Mouse (Mus musculus): ENCODE data around the gene Kdm1a. TPM values are rescaled to one million over a fixed set of nuclear protein-coding genes. Genes with fewer than 3 reads are reported as not detected.

Gene Kdm1a
- polyA plus RNA-seq, 1 experiment from 2014 or later, result 59.5 TPM

DNA sequence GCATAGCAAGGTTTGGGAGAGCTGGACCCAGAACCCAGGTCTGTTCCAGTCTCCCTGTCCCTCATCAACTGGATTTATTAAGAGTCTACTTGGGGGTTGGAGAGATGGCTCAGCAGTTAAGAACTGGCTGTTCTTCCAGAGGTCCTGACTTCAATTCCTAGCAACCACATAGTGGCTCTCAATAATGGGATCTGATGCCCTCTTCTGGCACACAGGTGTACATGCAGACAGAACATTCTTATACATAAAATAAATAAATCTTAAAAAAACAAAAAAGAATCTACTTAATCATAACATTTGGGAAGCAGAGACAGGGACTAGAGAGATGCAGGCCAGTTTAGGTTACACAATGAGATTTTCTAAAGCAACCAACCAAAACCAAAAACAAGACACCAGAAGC lies 33.5 kb upstream of the Kdm1a start:
- H3K4me1 ChIP-seq (replicated peaks), result peaks cover 25% of the 10 kb centered on the region
- H3K36me3 ChIP-seq, result no peaks in the 10 kb centered on the region
- no peak overlapping the region for H3K4me2 ChIP-seq
- no peak overlapping the region for H3K27ac ChIP-seq (replicated peaks)
- no peak overlapping the region for H3K9ac ChIP-seq
- ATAC-seq (ENCODE audit: low FRiP score, low read depth), result no peak
- H3K27me3 ChIP-seq, result peaks cover 9% of the 10 kb centered on the region; the same call in 1 of the 2 replicates
- H3K9me3 ChIP-seq, result no peaks in the 10 kb centered on the region
- no peak overlapping the region for H3K4me3 ChIP-seq

DNA sequence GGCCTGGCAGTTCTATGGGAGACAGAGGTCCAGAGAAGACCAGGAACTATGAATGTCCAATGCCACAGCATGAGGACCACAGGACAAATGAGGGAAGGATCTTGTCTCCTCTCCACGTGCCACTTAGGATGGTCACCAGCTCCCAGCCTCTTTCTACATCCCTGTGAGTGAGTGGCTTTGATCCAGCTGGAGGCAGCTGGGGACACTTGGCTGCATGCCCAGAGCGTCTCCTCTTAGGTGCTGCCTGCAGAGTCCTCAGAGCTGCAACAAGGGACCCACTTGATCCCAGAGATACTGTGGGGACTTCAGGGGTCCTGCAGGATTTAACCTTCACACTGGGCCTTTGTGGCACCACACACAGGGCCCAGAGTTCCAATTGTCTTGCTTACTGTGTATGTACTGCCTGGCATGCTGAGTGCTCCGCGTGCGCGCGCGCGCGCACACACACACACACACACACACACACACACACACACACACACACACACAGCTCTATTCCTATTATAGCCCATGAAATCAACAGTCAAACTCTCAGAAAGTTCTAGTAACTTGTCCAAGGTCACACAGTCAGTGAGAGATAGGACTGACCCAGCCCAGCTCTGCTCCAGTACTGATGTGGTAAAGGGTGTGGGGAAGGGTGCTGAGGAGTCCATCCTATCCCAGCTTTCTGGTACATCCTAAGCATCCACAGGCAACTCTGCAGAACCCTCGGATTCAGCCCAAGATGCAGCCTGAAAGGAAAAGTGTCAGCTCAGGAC lies 28.9 kb upstream of the Kdm1a start:
- H3K4me2 ChIP-seq, result no peak overlapping the region
- peaks cover 8% of the 10 kb centered on the region; the same call in 1 of the 2 replicates for H3K27me3 ChIP-seq
- no peak overlapping the region for H3K4me3 ChIP-seq
- no peaks in the 10 kb centered on the region for H3K4me1 ChIP-seq (replicated peaks)
- H3K9ac ChIP-seq, result no peak overlapping the region
- H3K36me3 ChIP-seq, result no peaks in the 10 kb centered on the region
- ATAC-seq (ENCODE audit: low FRiP score, low read depth), result no peak
- no peaks in the 10 kb centered on the region for H3K9me3 ChIP-seq
- H3K27ac ChIP-seq (replicated peaks), result no peak overlapping the region
- WGBS, result 76% methylated on average over 11 of the region's 11 CpGs

DNA sequence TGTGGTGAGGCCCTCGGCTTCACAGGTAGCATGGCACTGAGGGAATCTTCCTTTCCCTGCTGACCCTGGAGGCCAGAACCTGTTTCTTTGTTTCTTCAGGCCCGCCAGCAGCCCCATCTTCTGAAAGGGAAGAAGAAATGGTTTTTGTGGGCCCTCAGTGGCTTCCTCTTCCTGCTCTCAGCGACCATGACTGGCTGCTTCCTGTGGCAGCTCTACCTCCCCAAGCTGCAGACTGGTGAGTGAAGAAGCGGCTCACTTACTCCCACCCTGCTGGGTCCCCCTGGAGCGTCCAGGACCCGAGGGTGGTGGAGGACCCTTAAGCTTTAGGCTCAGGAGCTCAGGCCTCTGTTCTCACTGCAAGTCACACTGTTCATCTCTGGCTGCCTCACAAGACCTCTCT lies 24.1 kb upstream of the Kdm1a start:
- Histone ChIP-seq H3K9me3 (no peaks in the 10 kb centered on the region), H3K4me1 (replicated peaks) (no peaks in the 10 kb centered on the region), H3K9ac (no peak overlapping the region), H3K36me3 (no peaks in the 10 kb centered on the region), H3K27me3 (peaks cover 3% of the 10 kb centered on the region; the same call in 1 of the 2 replicates), H3K4me3 (no peak overlapping the region), H3K27ac (replicated peaks) (no peak overlapping the region), H3K4me2 (no peak overlapping the region)
- 78% methylated on average over 6 of the region's 6 CpGs for WGBS
- no peak for ATAC-seq (ENCODE audit: low FRiP score, low read depth)

DNA sequence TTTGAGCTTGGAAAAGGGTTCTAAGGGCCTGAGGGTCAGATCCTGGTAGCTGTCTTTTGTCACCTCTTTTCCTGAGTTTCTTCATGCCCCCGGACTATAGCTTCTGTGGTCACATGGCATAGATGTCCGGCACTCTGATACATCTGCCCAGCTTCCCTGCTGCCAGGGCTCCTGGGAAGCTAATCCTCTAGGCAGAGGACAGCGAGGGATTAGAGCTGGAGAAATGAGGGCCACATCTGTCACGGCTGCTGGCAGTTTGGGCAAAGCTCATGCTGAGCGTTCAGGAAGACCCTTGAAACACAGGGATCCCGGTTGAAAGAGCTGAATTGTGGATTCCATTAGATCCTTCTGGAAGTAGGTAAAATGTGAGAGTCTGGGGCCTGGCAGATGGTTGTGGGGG lies 19.9 kb upstream of the Kdm1a start, which contains the start of gene Lactbl1:
Gene Lactbl1 (plus strand): TSS at position 234 of the 400 bp plus-strand sequence.
- Histone ChIP-seq H3K27me3 (peaks cover 3% of the 10 kb centered on the region; the same call in 1 of the 2 replicates), H3K36me3 (no peaks in the 10 kb centered on the region), H3K9ac (no peak within 1 kb of the TSS), H3K4me1 (replicated peaks) (no peaks in the 10 kb centered on the region), H3K9me3 (no peaks in the 10 kb centered on the region), H3K27ac (replicated peaks) (no peak within 1 kb of the TSS), H3K4me2 (no peak within 1 kb of the TSS), H3K4me3 (no peak within 1 kb of the TSS)
- no peak for ATAC-seq (ENCODE audit: low FRiP score, low read depth)
- WGBS, result 46% methylated on average over 6 of the region's 6 CpGs

DNA sequence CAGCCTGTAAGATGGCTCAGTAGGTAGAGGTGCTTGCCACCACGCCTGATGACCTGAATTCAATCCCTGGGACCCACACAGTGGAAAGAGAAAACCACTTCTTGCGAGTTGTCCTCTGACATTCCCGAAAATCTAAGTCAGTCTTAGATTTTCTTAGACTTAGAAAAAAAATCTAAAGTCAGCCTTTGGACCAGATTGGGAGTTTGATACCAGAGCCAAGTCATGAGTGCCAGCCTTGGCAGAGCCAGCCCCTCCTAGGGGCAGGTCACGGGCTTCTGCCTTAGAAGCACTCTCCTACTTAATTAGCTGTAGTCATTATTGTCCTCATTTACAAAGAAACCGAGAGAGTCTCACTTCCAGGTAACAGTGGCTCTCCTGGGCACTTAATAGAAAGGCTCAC lies 19.4 kb upstream of the Kdm1a start:
- 58% methylated on average over 5 of the region's 5 CpGs for WGBS
- Histone ChIP-seq H3K9ac (no peak overlapping the region), H3K4me3 (no peak overlapping the region), H3K4me1 (replicated peaks) (no peaks in the 10 kb centered on the region), H3K27me3 (peaks cover 3% of the 10 kb centered on the region; the same call in 1 of the 2 replicates), H3K4me2 (no peak overlapping the region), H3K27ac (replicated peaks) (no peak overlapping the region), H3K36me3 (no peaks in the 10 kb centered on the region), H3K9me3 (no peaks in the 10 kb centered on the region)
- no peak for ATAC-seq (ENCODE audit: low FRiP score, low read depth)

DNA sequence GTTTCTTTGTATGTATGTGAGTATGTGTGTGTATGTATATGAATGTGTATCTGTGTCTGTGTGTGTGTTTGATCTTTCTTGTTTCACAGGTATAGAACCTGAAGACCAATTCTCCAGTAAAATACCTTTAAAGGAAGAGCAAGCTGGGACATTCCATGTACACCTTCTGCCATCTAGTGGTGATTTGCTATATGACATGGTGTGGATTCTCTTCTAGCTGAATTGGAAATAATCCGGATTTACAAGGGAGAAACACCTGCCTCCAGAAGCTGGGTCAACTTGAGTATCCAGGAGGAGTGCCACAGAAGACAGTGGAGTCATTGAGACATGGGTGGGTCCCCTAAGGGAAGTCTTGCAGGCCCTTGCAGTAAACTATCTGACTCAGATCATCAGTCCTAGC lies 18.8 kb upstream of the Kdm1a start:
- H3K27me3 ChIP-seq, result peaks cover 3% of the 10 kb centered on the region; the same call in 1 of the 2 replicates
- 0% methylated on average over 1 of the region's 1 CpGs for WGBS
- no peaks in the 10 kb centered on the region for H3K36me3 ChIP-seq
- ATAC-seq (ENCODE audit: low FRiP score, low read depth), result 0 out of 2 replicates have a peak, but pooled peaks have one; percentile 30
- H3K4me3 ChIP-seq, result no peak overlapping the region
- no peak overlapping the region for H3K9ac ChIP-seq
- H3K4me2 ChIP-seq, result no peak overlapping the region
- no peaks in the 10 kb centered on the region for H3K4me1 ChIP-seq (replicated peaks)
- no peak overlapping the region for H3K27ac ChIP-seq (replicated peaks)
- no peaks in the 10 kb centered on the region for H3K9me3 ChIP-seq

DNA sequence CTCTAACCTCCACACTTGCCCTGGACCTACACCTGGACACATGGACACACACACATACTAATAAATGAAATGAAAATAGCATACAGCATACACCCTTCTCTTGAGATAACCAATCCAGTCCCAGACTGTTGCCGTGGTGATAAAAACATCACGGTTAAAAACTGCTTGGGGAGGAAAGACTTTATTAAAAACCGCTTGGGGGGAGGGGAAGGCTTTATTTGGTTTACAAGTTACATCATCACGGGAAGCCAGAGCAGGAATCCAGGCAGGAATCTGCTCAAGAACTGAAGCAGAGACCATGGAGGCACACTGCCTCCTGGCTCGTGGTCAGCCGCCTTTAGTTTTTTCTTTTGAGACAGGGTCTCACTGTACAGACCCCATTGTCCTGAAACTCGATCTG lies 11.1 kb upstream of the Kdm1a start:
- Histone ChIP-seq H3K27ac (replicated peaks) (no peak overlapping the region), H3K9ac (no peak overlapping the region), H3K4me3 (no peak overlapping the region), H3K4me1 (replicated peaks) (no peaks in the 10 kb centered on the region), H3K4me2 (no peak overlapping the region), H3K9me3 (no peaks in the 10 kb centered on the region), H3K27me3 (no peaks in the 10 kb centered on the region), H3K36me3 (no peaks in the 10 kb centered on the region)
- WGBS, result 58% methylated on average over 7 of the region's 7 CpGs
- ATAC-seq (ENCODE audit: low FRiP score, low read depth), result no peak

DNA sequence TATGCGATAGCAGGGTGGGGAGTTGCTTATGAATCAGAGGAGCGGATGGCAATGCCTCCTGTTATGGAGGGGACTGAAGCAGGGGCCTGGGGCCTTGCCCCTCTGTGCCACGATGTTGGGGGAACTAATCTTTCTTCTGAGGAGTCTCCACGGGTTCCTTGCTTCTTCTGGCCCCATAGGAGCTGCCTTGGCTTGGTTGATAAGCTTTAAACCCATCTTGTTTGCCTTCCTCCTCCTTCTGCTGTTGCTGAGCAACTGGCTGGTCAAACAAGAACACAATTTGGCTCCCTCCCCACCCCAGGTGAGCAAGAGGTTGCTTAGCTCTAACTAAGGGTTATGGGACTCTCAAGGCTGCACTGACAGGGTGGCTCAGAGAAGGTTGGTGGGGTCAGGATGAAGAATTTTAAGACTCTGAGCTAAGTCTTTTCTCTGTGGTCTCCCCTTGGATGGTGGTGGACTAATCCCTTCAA lies 7.9 kb upstream of the Kdm1a start, which contains the start of gene Tex46:
Gene Tex46 (plus strand): TSS at position 51 of the 470 bp plus-strand sequence.
- WGBS, result 62% methylated on average over 4 of the region's 4 CpGs
- no peak for ATAC-seq (ENCODE audit: low FRiP score, low read depth)
- Histone ChIP-seq H3K4me3 (no peak within 1 kb of the TSS), H3K36me3 (no peaks in the 10 kb centered on the region), H3K9me3 (no peaks in the 10 kb centered on the region), H3K27ac (replicated peaks) (no peak within 1 kb of the TSS), H3K4me2 (no peak within 1 kb of the TSS), H3K4me1 (replicated peaks) (no peaks in the 10 kb centered on the region), H3K9ac (no peak within 1 kb of the TSS), H3K27me3 (no peaks in the 10 kb centered on the region)

DNA sequence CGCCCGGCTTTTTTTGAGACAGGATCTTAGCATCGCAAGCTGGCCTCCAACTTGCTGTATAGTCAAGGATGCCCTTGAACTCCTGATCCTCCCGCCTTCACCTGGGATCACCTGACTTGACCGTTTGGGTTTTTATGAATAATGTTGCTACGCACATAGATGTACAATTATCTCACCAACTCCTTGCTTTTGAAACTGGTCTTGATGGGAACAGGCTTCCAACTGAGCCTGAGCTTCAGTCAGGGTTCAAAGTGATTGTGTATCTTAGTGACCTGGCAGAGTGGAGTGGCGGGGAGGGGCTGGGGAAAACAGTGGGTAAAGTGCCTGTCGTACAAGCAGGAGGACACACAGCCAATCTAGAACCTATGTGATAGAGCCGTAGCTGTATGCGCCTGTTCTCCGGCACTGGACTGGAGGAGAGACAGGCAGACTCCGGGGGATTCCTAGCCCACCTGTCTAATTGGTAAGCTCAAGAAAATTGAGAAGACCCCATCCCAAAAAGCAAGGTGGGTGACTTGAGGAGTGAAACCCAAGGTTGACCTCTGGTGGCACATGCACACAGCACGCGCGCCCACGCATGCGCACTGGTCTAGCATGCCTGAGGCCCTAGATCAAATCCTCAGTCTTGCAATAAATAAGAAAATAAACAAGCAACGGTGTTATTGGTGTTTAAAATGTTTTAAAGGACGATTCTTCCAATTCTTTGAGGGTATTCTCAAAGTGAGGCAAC lies 3.4 kb upstream of the Kdm1a start:
- WGBS, result 93% methylated on average over 19 of the region's 19 CpGs
- H3K27me3 ChIP-seq, result no peaks in the 10 kb centered on the region
- H3K27ac ChIP-seq (replicated peaks), result no peak overlapping the region
- H3K4me3 ChIP-seq, result no peak overlapping the region
- no peaks in the 10 kb centered on the region for H3K9me3 ChIP-seq
- H3K9ac ChIP-seq, result no peak overlapping the region
- ATAC-seq (ENCODE audit: low FRiP score, low read depth), result no peak
- peaks cover 7% of the 10 kb centered on the region for H3K4me1 ChIP-seq (replicated peaks)
- no peak overlapping the region for H3K4me2 ChIP-seq
- no peaks in the 10 kb centered on the region for H3K36me3 ChIP-seq

DNA sequence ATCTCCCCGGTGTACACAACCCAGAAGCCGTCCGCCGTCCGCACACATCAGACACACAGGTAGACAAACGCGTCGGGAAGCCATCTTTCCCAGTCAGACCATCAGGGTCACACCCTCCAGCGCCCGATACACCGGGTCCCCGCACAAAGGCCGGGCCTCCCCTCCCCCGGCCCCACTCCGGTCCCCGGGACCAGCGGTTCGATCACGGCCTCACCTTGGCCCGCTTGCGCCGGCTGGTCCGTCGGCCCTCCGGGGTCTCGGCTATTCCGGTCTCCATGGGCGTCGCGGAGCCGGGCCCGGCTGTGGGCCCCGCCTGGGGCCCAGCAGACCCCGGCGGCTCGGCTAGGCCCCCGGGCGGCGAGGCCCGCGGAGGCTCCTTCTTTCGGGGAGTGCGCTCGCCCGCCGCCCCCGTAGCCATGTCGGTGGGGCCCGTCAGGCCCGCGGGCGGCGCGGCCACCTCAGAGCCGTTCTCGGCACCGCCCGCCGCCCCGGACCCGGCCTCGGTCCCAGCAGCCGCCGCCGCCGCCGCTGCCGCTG lies 437 bp downstream of the Kdm1a start:
- Histone ChIP-seq H3K9ac (peak overlapping the region; percentile 100), H3K4me2 (peak overlapping the region; percentile 68), H3K27me3 (no peaks in the 10 kb centered on the region), H3K27ac (replicated peaks) (peak overlapping the region; percentile 97), H3K4me3 (peak overlapping the region; percentile 100), H3K4me1 (replicated peaks) (peaks cover 26% of the 10 kb centered on the region), H3K9me3 (no peaks in the 10 kb centered on the region), H3K36me3 (no peaks in the 10 kb centered on the region)
- under 1% methylated on average over 62 of the region's 68 CpGs for WGBS
- ATAC-seq (ENCODE audit: low FRiP score, low read depth), result peak; percentile 48

DNA sequence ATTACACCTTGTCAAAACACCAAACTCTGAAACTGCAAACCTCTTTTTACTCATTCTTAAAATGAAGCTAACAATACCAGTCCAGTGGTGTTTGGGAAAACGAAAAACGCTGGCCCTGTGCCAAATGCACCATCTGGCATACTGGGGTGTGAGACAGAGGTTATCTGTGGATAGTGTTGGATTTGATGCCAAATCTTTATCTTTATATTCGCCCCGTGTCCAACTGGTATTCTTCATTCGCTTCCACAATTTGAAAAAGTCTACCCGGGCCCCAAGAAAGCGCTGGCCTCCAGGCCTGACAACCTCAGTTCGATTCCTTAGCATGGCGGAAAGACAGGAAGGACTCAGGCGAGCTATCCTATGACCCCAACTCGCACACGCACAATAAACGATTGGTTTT lies 1.0 kb downstream of the Kdm1a start:
- no peak for ATAC-seq (ENCODE audit: low FRiP score, low read depth)
- H3K4me1 ChIP-seq (replicated peaks), result peaks cover 29% of the 10 kb centered on the region
- 1% methylated on average over 13 of the region's 13 CpGs for WGBS

DNA sequence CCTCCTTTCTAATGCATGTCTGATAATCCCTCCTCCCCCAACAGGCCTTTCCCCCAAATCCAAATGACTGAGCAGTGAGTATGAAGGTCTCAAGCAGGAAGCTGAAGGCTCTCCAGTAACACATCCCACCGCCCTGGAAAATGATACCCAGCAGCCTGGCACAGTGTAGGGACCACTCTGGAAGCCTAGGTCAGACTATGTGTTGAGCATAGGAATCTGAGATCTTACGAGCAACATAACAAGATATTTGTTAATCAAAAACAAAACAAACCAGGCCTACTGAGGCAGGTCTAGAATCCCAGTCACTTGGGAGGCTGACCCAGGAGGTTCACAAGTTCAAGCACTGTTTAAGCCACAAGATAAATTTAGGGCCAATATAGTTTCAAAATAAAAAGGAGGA lies 2.0 kb downstream of the Kdm1a start:
- 91% methylated on average over 2 of the region's 2 CpGs for WGBS
- peak overlapping the region; percentile 12; the same call in 1 of the 2 replicates for H3K9ac ChIP-seq
- H3K4me2 ChIP-seq, result peak overlapping the region; percentile 68
- no peak for ATAC-seq (ENCODE audit: low FRiP score, low read depth)
- H3K27ac ChIP-seq (replicated peaks), result no peak overlapping the region
- H3K27me3 ChIP-seq, result no peaks in the 10 kb centered on the region
- H3K4me3 ChIP-seq, result peak overlapping the region; percentile 100
- H3K9me3 ChIP-seq, result no peaks in the 10 kb centered on the region
- H3K4me1 ChIP-seq (replicated peaks), result peaks cover 31% of the 10 kb centered on the region
- H3K36me3 ChIP-seq, result no peaks in the 10 kb centered on the region

More for the DNA sequence above, 1.0 kb downstream of the Kdm1a start:
- H3K27ac ChIP-seq (replicated peaks), result peak overlapping the region; percentile 97
- peak overlapping the region; percentile 100 for H3K9ac ChIP-seq
- peak overlapping the region; percentile 100 for H3K4me3 ChIP-seq
- no peaks in the 10 kb centered on the region for H3K36me3 ChIP-seq
- H3K4me2 ChIP-seq, result peak overlapping the region; percentile 68
- H3K9me3 ChIP-seq, result no peaks in the 10 kb centered on the region
- H3K27me3 ChIP-seq, result no peaks in the 10 kb centered on the region

All from hindbrain, embryonic 15.5 days (tissue).